Mouse (Mus musculus) kidney, adult 2 months (tissue): ENCODE data around the gene Pm20d1.

ENCODE experiments used
- CTCF ChIP-seq: fragments of 200-500 bp; conservative IDR thresholded peaks from 2 replicates; pipeline ENCODE4 v1.5.1; 2011; ENCODE audit warnings: low read depth, mild to moderate bottlenecking, control low read depth, low read length, moderate library complexity, mixed read lengths; ENCODE audit not compliant: insufficient read depth, insufficient read length
- POLR2A ChIP-seq: fragments of 200-500 bp; IDR thresholded peaks from one replicate; pipeline ENCODE4 v1.6.1; 2011; ENCODE audit warnings: low read depth, low read length, control low read depth

GRCm38 (mm10) chr1:131754916-131755315 is 42.3 kb upstream of the Pm20d1 start:
- TF ChIP-seq CTCF (no peak), POLR2A (no peak)
